Mouse (Mus musculus) c-Kit-positive CD71-positive TER-119-positive erythroid progenitor cells, embryonic 14.5 days (primary cell): Measurements from ENCODE around the gene Ebf1.

Experiments used
- DNase-seq: peaks from one replicate; pipeline ENCODE4 v3.0.0-alpha.2; 2013; ENCODE audit warnings: low spot score

The Ebf1 gene

GRCm38 (mm10) chr11:44954362-44954761 lies 337.2 kb downstream of the Ebf1 start:
- DNase-seq: no peak

GRCm38 (mm10) chr11:44962746-44963440 lies 345.8 kb downstream of the Ebf1 start:
- no peak for DNase-seq

GRCm38 (mm10) chr11:44969011-44969410 lies 351.9 kb downstream of the Ebf1 start:
- DNase-seq: no peak

- no peak for DNase-seq
Observed at GRCm38 (mm10) chr11:44974271-44974670, 357.2 kb downstream of the Ebf1 start.

GRCm38 (mm10) chr11:44975151-44975550 lies 358.0 kb downstream of the Ebf1 start:
- DNase-seq: no peak

- DNase-seq: no peak
Observed at GRCm38 (mm10) chr11:44976254-44976802, 359.2 kb downstream of the Ebf1 start.

GRCm38 (mm10) chr11:44977921-44978397 lies 360.8 kb downstream of the Ebf1 start:
- DNase-seq: no peak

GRCm38 (mm10) chr11:44979391-44979790 lies 362.3 kb downstream of the Ebf1 start:
- DNase-seq: no peak

GRCm38 (mm10) chr11:44982225-44982624 lies 365.1 kb downstream of the Ebf1 start:
- no peak for DNase-seq

GRCm38 (mm10) chr11:44983961-44984360 lies 366.8 kb downstream of the Ebf1 start:
- no peak for DNase-seq

GRCm38 (mm10) chr11:44984381-44984780 lies 367.3 kb downstream of the Ebf1 start:
- no peak for DNase-seq

GRCm38 (mm10) chr11:44987796-44988195 lies 370.7 kb downstream of the Ebf1 start:
- no peak for DNase-seq

GRCm38 (mm10) chr11:45002681-45003286 lies 385.7 kb downstream of the Ebf1 start:
- no peak for DNase-seq

- DNase-seq: no peak
Observed at GRCm38 (mm10) chr11:45003716-45004437, 386.8 kb downstream of the Ebf1 start.

GRCm38 (mm10) chr11:45007311-45007710 lies 390.2 kb downstream of the Ebf1 start:
- DNase-seq: no peak

GRCm38 (mm10) chr11:45008078-45008477 lies 391.0 kb downstream of the Ebf1 start:
- peak; percentile 24 for DNase-seq

- DNase-seq: no peak
Observed at GRCm38 (mm10) chr11:45008760-45009159, 391.6 kb downstream of the Ebf1 start.

GRCm38 (mm10) chr11:45012081-45012480 lies 395.0 kb downstream of the Ebf1 start:
- no peak for DNase-seq

- no peak for DNase-seq
Observed at GRCm38 (mm10) chr11:45017493-45017892, 400.4 kb downstream of the Ebf1 start.

- no peak for DNase-seq
Observed at GRCm38 (mm10) chr11:45026012-45026411, 408.9 kb downstream of the Ebf1 start.

- DNase-seq: no peak
Observed at GRCm38 (mm10) chr11:45026674-45027073, 409.6 kb downstream of the Ebf1 start.

- no peak for DNase-seq
Observed at GRCm38 (mm10) chr11:45027076-45027475, 410.0 kb downstream of the Ebf1 start.
